Mouse (Mus musculus) liver, postnatal 0 days (tissue): ENCODE measurements at regions not wholly inside any gene's neighbourhood (a gene's known extent, or its start where the extent isn't known, plus 50 kb on each side); places are given as distances from the start of the nearest gene placed in this dataset.

Experiments used
- CTCF ChIP-seq: sonication (generic); IDR thresholded peaks from 2 replicates; pipeline ENCODE4 v1.5.1; 2016; ENCODE audit warnings: antibody characterized with exemption, low read depth
- EP300 ChIP-seq: IDR thresholded peaks from 2 replicates; pipeline ENCODE4 v1.6.1; 2016; ENCODE audit warnings: antibody characterized with exemption, low read depth, mild to moderate bottlenecking

GRCm38 (mm10) chr16:51675101-51675500 lies 355.9 kb upstream of the Cblb start:
- TF ChIP-seq CTCF (no peak), EP300 (no peak)
